Mouse (Mus musculus): ENCODE data around the gene Golt1a.

GRCm38 (mm10) chr1:133328299-133328795 lies 18.7 kb downstream of the Golt1a start:
- no peak for TF ChIP-seq CTCF (IDR thresholded peaks at IDR 0.05; ENCODE audit: borderline replicate concordance, extremely low read depth, insufficient read depth, insufficient read length)
- no peak for TF ChIP-seq POLR2A (IDR thresholded peaks at IDR 0.05; ENCODE audit: borderline replicate concordance, extremely low read depth, insufficient read depth, insufficient read length, poor library complexity, severe bottlenecking)
